Mouse (Mus musculus) frontal cortex, postnatal 14 days (tissue): ENCODE data around the gene Lrba.

ENCODE experiments used
- DNase-seq, 2 experiments: peaks; one replicate each; pipeline ENCODE4 v3.0.0; 2022; ENCODE audit warnings: low spot score in 2 of 2

The Lrba gene

DNA sequence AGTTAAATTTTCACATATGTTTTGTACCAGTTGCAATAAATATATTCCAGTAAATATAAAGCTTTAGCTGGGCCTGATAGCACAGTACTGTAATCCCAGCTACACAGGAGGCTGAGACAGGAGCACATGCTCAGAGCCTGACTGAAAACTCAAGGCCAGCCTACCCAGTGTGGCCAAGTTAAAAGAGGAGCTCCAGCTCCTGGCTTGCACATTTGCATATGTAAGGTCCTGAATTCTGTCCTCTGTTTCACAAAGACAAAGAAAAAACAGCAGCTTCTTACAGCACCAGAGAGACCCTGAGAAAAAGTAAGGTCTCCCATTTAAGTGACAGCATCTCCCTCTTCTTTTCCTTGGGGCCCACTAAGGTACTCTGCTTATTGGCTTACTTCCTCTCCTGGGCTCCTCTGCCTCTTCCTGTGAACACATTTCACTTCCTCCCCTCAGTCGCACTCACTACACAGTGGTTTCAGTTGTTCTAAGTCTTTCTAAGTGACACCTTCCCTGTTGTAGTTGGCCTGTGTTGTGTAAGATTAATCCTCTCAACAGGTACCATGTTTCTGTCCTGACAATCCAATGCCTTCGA, 453.2 kb downstream of the Lrba start:
- DNase-seq: no peak

DNA sequence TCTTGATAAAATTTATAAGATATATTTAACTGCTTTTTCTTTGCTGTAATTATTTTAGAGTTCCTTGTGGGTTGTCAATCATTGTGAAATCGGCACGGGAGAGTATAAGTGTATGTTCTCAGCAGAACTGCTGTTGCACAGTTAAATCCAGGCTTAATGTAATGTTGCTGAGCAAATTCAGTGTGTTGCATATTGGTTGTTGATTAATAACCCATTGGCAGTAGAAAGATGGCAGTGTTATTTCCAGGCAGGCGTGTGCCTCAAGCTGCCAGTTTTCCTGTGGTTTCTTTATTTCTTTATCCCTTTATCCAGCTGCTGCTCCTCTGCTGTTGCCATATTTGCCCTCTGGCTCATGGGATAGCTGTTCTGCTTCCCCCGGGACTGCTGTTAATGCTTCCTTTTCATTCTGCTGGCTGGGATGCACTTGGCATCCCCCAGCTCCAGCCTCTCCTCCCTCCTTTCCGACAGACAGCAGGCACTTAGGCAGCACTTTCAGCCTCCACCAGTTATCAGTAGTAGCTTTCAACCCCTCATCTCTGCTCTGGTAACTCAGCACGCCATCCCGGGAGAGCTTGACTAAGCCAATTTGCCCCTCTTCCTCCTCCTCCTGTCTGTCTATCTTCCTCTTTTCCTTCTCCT, 463.2 kb downstream of the Lrba start:
- DNase-seq: no peak

- DNase-seq: no peak
Measured at GRCm38 (mm10) chr3:86688438-86688837, 464.0 kb downstream of the Lrba start.

DNA sequence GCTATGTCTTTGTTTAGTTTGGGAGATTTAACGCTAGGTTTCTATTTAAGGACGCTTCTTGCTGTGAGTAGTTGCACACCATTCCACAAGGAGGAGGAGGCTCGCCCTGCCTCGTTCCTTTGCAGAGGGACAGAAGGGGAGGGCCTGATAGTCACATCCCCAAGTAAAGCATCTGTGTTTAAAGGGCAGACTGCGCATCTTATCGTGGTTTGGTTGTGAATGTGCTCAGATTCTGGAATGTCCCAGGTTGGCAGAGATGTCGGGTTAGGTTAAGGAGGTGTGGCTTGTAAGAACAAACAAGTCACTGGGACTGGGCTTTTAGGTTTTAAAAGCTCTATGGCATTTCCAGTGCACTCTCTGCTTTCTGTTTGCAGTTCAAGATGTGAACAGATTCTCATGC, 464.8 kb downstream of the Lrba start:
- no peak for DNase-seq

DNA sequence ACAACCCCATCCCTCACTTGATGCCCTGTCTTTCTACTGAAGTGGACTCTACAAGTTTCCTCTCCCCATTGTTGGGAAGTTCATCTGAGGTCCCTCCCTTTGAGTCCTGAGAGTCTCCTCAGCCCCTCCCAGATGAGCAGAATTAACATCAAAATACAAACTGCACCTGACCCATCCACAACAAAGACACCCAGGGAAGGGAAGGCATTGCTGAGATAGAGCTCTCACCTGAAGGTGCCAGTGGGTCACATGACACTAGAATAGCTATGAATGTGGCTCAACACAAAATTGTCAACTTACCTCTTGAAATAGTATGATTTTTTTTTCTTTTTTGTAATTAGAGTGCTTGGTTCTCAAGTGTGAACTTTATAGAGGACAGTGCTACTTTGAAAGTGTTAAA, 468.3 kb downstream of the Lrba start:
- DNase-seq: no peak

GRCm38 (mm10) chr3:86693553-86693952, 469.1 kb downstream of the Lrba start:
- no peak for DNase-seq

DNA sequence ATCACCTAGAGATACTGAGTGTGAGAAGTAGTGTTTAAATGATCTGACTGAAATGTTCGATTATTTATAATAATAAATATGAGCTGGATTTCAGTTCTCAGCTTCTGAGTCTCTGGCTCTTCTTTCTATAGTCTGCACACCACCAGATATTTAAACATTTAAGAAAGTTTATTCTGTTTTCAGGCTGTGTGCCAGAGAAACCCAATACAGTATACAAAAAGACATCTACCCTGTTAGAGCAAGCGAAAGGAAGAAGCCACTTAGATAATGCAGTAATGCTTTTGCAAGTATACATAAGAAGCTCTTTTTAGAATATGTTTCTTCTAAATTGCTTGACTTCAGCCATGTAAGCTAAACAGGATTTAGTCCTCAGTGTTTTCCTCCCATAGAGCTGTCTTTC, 474.5 kb downstream of the Lrba start:
- no peak for DNase-seq

DNA sequence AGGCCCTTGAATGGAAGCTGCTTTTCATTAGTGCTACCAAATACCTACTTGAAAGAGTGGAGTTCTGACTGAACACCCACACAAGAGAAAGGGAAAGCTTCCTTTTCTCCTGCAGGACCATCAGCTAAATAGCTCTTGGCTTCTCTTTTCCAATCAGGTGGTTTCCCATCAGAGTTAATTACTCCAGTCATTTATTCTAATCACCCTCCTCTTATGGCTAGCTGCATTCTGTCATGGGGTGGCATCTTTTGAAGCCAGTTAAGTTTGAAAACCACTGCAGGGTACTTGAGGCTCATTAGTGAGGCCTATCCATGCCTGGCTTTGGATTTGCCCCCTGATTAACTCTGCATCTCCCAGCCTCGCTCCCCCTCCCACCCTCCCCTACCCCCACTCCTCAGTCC, 476.7 kb downstream of the Lrba start:
- no peak for DNase-seq

GRCm38 (mm10) chr3:86709472-86709871, 485.0 kb downstream of the Lrba start:
- DNase-seq: no peak

DNA sequence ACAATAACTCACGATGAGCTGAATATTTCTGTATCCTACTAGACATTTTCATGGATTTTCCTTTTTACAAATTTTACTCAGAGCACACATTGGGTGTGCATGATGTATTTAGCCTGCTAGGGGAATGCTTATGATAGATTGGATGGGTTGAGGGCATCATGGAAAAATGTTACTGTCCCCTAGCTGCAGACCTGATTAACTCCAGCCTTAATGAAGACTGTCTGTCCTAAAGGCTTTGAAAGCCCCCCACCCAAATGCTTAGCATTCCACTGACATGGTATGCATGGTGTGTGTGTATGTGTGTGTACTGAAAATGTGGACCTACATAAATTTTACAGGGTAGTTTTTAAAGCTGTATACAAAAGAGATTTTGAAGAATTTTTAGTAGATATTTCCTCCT, 487.1 kb downstream of the Lrba start:
- DNase-seq: no peak

GRCm38 (mm10) chr3:86712758-86713157, 488.3 kb downstream of the Lrba start:
- no peak for DNase-seq

GRCm38 (mm10) chr3:86714446-86714845, 490.0 kb downstream of the Lrba start:
- DNase-seq: no peak

DNA sequence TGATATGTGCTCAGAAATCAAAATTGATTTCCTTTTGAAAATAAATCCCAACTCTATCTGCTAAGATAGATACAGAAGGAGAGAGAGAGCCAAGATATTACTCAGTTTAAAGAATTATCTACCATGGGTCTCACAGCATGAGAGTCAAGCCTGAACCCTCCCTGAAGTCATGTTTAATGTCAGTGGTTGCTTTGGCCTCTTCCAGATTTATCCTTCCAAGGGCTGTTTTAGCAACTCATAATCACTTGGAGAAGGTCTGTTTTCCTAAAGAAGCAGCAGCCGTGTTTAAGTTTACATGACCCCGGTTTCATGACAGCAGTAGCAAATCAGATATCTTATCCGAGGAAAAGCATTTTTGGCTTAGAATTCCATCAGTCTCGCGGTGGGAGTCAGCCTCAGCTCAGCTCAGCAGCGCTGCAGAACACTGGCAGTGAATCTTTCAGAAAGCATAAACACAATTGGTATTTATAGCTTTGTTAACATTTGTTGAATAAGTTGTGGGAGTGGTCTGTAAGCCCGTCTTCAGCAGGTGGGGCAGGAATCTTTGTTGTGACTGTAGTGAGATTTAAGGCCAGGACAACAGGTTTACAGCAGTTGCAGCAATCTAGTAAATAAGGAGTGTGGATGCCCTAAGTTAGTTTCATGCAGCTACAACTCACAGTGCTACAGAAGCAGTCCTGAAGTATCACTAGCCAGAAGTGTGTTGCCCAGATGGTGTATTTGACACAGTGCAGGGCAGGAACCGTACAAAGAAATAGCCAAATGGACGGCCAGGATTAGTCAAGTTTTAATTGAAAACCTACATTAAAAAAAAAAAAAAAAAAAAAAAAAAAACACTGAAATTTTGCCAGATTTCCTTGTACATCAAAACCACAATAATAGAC, 499.2 kb downstream of the Lrba start:
- no peak for DNase-seq

DNA sequence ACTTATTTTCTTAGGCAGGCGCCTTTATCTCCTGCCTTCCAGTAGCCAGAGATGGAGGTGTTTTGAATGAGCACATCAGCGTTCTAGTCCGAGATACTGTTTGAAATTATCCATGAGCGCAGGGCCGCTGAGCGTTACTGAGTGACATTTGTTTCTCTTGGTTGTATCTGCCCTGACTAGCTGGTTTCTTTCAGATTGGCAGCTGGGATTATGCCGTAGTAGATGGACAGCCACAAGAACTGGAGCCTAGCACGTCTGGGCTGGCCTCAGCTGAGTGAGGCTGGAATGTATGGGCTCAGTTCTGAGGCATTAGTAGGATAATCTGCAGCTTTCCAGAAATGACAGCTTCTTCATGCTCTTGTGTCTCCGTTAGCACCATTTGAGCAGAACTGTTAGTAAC, 500.6 kb downstream of the Lrba start:
- DNase-seq: no peak

- DNase-seq: no peak
Measured at GRCm38 (mm10) chr3:86738831-86739230, 514.4 kb downstream of the Lrba start.

DNA sequence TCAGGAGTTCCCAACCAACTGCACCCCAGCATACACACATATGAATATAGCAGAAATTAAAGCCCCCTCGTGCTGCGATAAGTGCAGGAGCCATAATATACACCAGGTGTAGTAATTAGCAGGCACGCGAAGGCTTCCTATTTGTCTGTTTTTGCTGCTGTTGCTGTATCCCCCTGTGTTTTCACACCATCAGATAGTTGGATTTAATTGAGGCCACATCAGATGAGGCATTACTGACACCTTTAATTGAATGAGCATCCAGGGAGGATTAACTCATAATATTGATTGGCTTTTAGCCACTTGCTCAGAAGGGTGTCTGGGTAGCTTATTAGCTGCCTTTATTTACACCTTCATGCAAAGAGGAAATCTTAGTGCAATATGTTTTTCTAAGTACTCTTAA, 515.3 kb downstream of the Lrba start:
- DNase-seq: no peak

GRCm38 (mm10) chr3:86745348-86745747, 520.9 kb downstream of the Lrba start:
- DNase-seq: no peak

DNA sequence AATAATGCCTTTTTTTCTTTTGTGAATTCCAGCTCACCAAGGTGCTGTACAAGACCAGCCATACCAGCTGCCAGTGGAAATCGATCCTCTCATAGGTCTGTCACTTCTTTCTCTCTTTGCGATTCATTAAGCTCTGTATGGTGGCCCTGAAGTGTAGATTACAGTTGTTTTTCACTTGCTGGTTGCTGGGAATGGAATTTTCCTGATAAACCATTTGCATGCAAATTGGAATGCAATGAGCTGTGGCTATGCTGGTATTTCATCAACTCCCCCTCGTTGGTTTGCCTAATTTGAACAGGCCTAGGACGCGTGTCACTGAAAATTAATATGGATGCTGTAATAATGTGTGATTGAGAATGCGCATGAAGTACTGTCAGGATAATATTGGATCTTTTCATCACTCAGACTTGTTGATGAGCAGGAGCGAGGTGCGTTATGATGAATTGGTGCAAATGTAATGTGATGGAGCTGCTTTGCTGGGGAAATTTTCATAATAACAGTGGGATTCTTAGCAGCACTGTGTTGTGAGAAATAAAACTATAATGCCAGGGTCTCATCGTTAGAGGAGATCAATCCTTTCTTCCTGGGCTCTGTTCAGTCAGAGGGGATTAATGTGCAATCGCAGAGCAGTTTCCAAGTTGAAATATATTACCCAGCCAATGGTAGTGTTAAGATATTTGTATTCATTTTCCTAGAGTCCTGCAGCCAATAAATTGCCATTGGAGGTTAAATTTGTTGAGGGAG, 521.5 kb downstream of the Lrba start:
- DNase-seq: no peak

- DNase-seq: no peak
Measured at GRCm38 (mm10) chr3:86750652-86751051, 526.2 kb downstream of the Lrba start.

DNA sequence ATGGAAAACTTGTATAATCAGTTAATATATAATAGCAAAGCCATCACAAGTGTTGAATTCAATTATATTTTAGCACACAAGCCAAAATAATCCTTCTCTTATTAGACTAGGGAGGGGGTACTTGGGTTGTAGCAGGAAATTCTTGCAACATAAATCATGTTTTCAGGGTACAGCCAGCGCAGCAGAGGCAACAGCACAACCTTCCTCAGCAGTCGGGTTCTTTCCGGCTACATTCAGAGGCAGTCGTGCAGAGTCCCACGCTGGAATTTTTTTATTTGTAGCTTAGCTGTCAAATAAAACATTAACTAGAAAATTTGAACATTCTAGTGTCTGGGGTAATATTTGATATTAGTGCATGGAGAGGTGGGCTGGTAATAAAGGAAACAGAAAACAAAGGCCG, 529.7 kb downstream of the Lrba start:
- no peak for DNase-seq

DNA sequence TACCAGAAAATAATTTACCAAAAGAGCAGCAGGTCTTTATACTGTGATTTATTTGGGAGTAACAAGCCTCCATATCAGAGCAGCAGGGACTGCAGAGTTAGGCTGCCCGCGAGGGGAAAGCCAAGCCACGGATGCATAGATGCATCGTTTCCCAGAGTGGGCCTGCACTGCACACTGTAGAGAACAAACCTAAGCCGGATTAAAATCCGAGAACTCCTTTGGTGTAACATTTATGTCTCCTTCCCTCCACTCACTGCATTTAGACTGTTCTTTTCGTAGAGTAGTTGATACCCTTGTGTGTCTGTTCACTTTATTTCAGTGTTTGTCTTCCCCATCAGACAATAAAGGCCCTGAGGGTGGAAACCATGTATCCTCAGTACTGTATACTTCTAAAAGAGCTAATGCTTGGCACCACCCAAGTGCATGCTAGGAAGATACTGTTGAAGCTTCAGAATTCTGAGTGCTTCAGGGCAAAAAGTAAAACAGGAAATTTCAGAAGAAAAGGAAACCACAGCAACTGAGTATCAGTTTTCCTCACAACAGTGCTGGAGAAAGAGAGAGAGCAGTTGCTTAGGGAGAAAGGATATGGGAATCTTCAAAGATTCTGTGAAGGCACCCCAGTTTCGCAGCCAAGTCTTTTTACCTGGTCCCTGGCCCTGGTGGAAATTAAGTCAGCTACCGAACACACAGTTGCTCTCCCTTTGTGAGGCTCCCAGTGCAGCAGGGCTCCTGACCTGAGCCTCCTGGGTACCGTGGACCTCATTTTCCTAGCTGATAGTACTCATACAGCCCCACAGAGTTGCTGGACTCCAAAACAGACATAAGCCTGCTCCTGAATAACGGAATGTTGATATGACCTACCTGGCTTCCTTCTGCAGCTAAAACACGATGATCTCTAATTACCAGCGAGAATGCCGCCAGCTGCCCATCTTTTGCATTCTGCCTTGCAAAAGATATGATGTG, 530.4 kb downstream of the Lrba start:
- no peak for DNase-seq
